Mouse (Mus musculus) embryonic fibroblast, embryonic 13.5 days (primary cell): ENCODE data around the gene Srp68.

Source experiments
- CTCF ChIP-seq: IDR thresholded peaks from 2 replicates; pipeline ENCODE4 v1.5.1; 2011; ENCODE audit warnings: mild to moderate bottlenecking, control low read depth, low read length, moderate library complexity, borderline replicate concordance; ENCODE audit not compliant: insufficient read depth
- POLR2A ChIP-seq: IDR thresholded peaks from 2 replicates; pipeline ENCODE4 v1.6.1; 2011; ENCODE audit warnings: low read depth, mild to moderate bottlenecking, control low read depth, low read length, moderate library complexity

- TF ChIP-seq CTCF (no peak), POLR2A (no peak)
Measured at GRCm38 (mm10) chr11:116196336-116196735, 77.7 kb downstream of the Srp68 start.
